Mouse (Mus musculus) liver, adult 2 months (tissue): ENCODE results near the gene Gm12184.

ENCODE experiments used
- CTCF ChIP-seq: fragments of 200-500 bp; IDR thresholded peaks from 2 replicates; pipeline ENCODE4 v1.5.1; 2011; ENCODE audit warnings: low read depth, low read length, control low read depth
- POLR2A ChIP-seq: fragments of 200-500 bp; IDR thresholded peaks from 2 replicates; pipeline ENCODE4 v1.6.1; 2011; ENCODE audit warnings: low read length, control low read depth; ENCODE audit not compliant: insufficient read depth; ENCODE audit errors: extremely low read depth

- TF ChIP-seq POLR2A (no peak), CTCF (no peak)
Observed at GRCm38 (mm10) chr11:48836990-48837309, 10.5 kb upstream of the Gm12184 start.
